In genomic region chr15:79753420-79753752, GRCm38 (mm10) we compare ENCODE assay signal across 14 mouse cellular contexts. TPM values are rescaled to one million over a fixed set of nuclear protein-coding genes. Genes with fewer than 3 reads are reported as not detected.
A peak's percentile ranks its signal among the peaks of the same experiment; 100 is the strongest.
DNase-seq lines count a peak whose midpoint lies in the region; ATAC-seq and TF ChIP-seq lines count a peak whose summit lies in the region.
"Had no signal": no experiment of that assay in that cellular context is flagged by ENCODE, and none has a peak within 500 bp of the region (broad histone marks: within the 10 kb centered on the region; RNA-seq: fewer than 3 reads in every experiment).

No protein-coding gene starts in this region.

- no peak overlapping the region for H3K4me2 ChIP-seq in hindbrain, embryonic 15.5 days
- no peak overlapping the region for H3K4me2 ChIP-seq in hindbrain, embryonic 11.5 days (replicated peaks; ENCODE audit: low read depth, low read length)
- no peak overlapping the region for H3K4me2 ChIP-seq in liver, embryonic 13.5 days
- no peak overlapping the region for H3K4me2 ChIP-seq in liver, embryonic 11.5 days
- H3K4me2 ChIP-seq in forebrain, postnatal 0 days (ENCODE audit: low read depth): no peak overlapping the region
- H3K4me2 ChIP-seq: embryonic facial prominence, embryonic 13.5 days; heart, embryonic 12.5 days; liver, embryonic 15.5 days; stomach, embryonic 15.5 days had no signal

- no peak for TF ChIP-seq CTCF in forebrain, postnatal 0 days (IDR thresholded peaks at IDR 0.05; ENCODE audit: low read depth)

- H3K4me3 ChIP-seq in hindbrain, embryonic 15.5 days: no peak overlapping the region
- no peak overlapping the region for H3K4me3 ChIP-seq in hindbrain, embryonic 11.5 days (ENCODE audit: low read depth, low read length)
- H3K4me3 ChIP-seq in liver, embryonic 13.5 days (replicated peaks): no peak overlapping the region
- no peak overlapping the region for H3K4me3 ChIP-seq in liver, embryonic 11.5 days (ENCODE audit: low read depth, low read length)
- H3K4me3 ChIP-seq in forebrain, postnatal 0 days (ENCODE audit: low read depth, low read length): no peak overlapping the region
- H3K4me3 ChIP-seq: embryonic facial prominence, embryonic 13.5 days; heart, embryonic 12.5 days; liver, embryonic 15.5 days; stomach, embryonic 15.5 days had no signal

- H3K9ac ChIP-seq in hindbrain, embryonic 15.5 days: no peak overlapping the region
- no peak overlapping the region for H3K9ac ChIP-seq in hindbrain, embryonic 11.5 days (ENCODE audit: low read depth, low read length)
- no peak overlapping the region for H3K9ac ChIP-seq in liver, embryonic 13.5 days
- no peak overlapping the region for H3K9ac ChIP-seq in liver, embryonic 11.5 days (ENCODE audit: low read depth, low read length)
- H3K9ac ChIP-seq in forebrain, postnatal 0 days: no peak overlapping the region
- H3K9ac ChIP-seq: heart, embryonic 12.5 days; liver, embryonic 15.5 days; stomach, embryonic 15.5 days had no signal

- H3K27ac ChIP-seq in hindbrain, embryonic 15.5 days (replicated peaks): no peak overlapping the region
- H3K27ac ChIP-seq in hindbrain, embryonic 11.5 days (ENCODE audit: low read depth, low read length): no peak overlapping the region
- no peak overlapping the region for H3K27ac ChIP-seq in liver, embryonic 13.5 days
- no peak overlapping the region for H3K27ac ChIP-seq in liver, embryonic 11.5 days (ENCODE audit: low read depth, low read length)
- H3K27ac ChIP-seq in forebrain, postnatal 0 days (ENCODE audit: low read depth, low read length): no peak overlapping the region
- H3K27ac ChIP-seq: embryonic facial prominence, embryonic 13.5 days; liver, embryonic 15.5 days; stomach, embryonic 15.5 days had no signal

- no peaks in the 10 kb centered on the region for H3K36me3 ChIP-seq in hindbrain, embryonic 15.5 days
- H3K36me3 ChIP-seq in hindbrain, embryonic 11.5 days (ENCODE audit: control insufficient read depth, insufficient read depth, low read length): no peaks in the 10 kb centered on the region
- H3K36me3 ChIP-seq in liver, embryonic 13.5 days: no peaks in the 10 kb centered on the region
- no peaks in the 10 kb centered on the region for H3K36me3 ChIP-seq in liver, embryonic 11.5 days (ENCODE audit: control insufficient read depth, insufficient read depth, low read length)
- H3K36me3 ChIP-seq in forebrain, postnatal 0 days (ENCODE audit: insufficient read depth): no peaks in the 10 kb centered on the region
- H3K36me3 ChIP-seq: embryonic facial prominence, embryonic 13.5 days; heart, embryonic 12.5 days; liver, embryonic 15.5 days; stomach, embryonic 15.5 days had no signal

- peaks cover 3% of the 10 kb centered on the region; the same call in 1 of the 2 replicates for H3K4me1 ChIP-seq in hindbrain, embryonic 15.5 days (replicated peaks)
- H3K4me1 ChIP-seq in hindbrain, embryonic 11.5 days (replicated peaks; ENCODE audit: control insufficient read depth, insufficient read depth, low read length): no peaks in the 10 kb centered on the region
- H3K4me1 ChIP-seq in liver, embryonic 13.5 days (replicated peaks): peaks cover 11% of the 10 kb centered on the region
- no peaks in the 10 kb centered on the region for H3K4me1 ChIP-seq in liver, embryonic 11.5 days (replicated peaks; ENCODE audit: control insufficient read depth, insufficient read depth, low read length)
- H3K4me1 ChIP-seq in forebrain, postnatal 0 days (ENCODE audit: insufficient read depth): no peaks in the 10 kb centered on the region
- H3K4me1 ChIP-seq: heart, embryonic 12.5 days; stomach, embryonic 15.5 days had no signal

- no peak for DNase-seq in hindbrain, embryonic 11.5 days (ENCODE audit: low spot score)
- DNase-seq in liver, embryonic 13.5 days: no peak
- DNase-seq in liver, embryonic 11.5 days (ENCODE audit: low spot score): no peak
- DNase-seq in forebrain, postnatal 0 days: no peak
- DNase-seq in urinary bladder, postnatal 4 days (ENCODE audit: low spot score in 2 of 2): no peak
- no peak for DNase-seq in gastrocnemius, adult 18-20 months (ENCODE audit: low spot score)
- DNase-seq: adrenal gland, adult 8-10 months had no signal

- no peaks in the 10 kb centered on the region for H3K27me3 ChIP-seq in hindbrain, embryonic 15.5 days
- no peaks in the 10 kb centered on the region for H3K27me3 ChIP-seq in hindbrain, embryonic 11.5 days (ENCODE audit: control insufficient read depth, insufficient read depth, low read length)
- no peaks in the 10 kb centered on the region for H3K27me3 ChIP-seq in liver, embryonic 13.5 days
- no peaks in the 10 kb centered on the region for H3K27me3 ChIP-seq in liver, embryonic 11.5 days (replicated peaks; ENCODE audit: control insufficient read depth, insufficient read depth, low read length)
- no peaks in the 10 kb centered on the region for H3K27me3 ChIP-seq in forebrain, postnatal 0 days (ENCODE audit: insufficient read depth, low read length)
- H3K27me3 ChIP-seq: embryonic facial prominence, embryonic 13.5 days; liver, embryonic 15.5 days; stomach, embryonic 15.5 days had no signal

- H3K9me3 ChIP-seq in hindbrain, embryonic 15.5 days: no peaks in the 10 kb centered on the region
- no peaks in the 10 kb centered on the region for H3K9me3 ChIP-seq in hindbrain, embryonic 11.5 days (ENCODE audit: control insufficient read depth, low read length)
- H3K9me3 ChIP-seq in liver, embryonic 13.5 days (replicated peaks): no peaks in the 10 kb centered on the region
- no peaks in the 10 kb centered on the region for H3K9me3 ChIP-seq in liver, embryonic 11.5 days (ENCODE audit: control insufficient read depth, low read length)
- H3K9me3 ChIP-seq in forebrain, postnatal 0 days (ENCODE audit: low read length): no peaks in the 10 kb centered on the region
- H3K9me3 ChIP-seq: embryonic facial prominence, embryonic 13.5 days; heart, embryonic 12.5 days; liver, embryonic 15.5 days; stomach, embryonic 15.5 days had no signal

- peak; percentile 44; the same call in 1 of the 2 replicates for ATAC-seq in hindbrain, embryonic 15.5 days (ENCODE audit: low FRiP score, low read depth)
- no peak for ATAC-seq in hindbrain, embryonic 11.5 days (ENCODE audit: low FRiP score)
- ATAC-seq in liver, embryonic 13.5 days (ENCODE audit: low read depth): 0 out of 2 replicates have a peak, but pooled peaks have one; percentile 16
- no peak for ATAC-seq in liver, embryonic 11.5 days (replicated peaks; ENCODE audit: low FRiP score)
- ATAC-seq in erythroblast, adult 5-6 weeks (replicated peaks; ENCODE audit: low FRiP score, poor library complexity, severe bottlenecking): peak; percentile 31; the same call in 1 of the 2 replicates
- peak; percentile 3; the same call in 1 of the 2 replicates for ATAC-seq in forebrain, postnatal 0 days

- 90% methylated on average over 3 of the region's 3 CpGs for WGBS in hindbrain, embryonic 15.5 days
- WGBS in hindbrain, embryonic 11.5 days: 90% methylated on average over 3 of the region's 3 CpGs
- 79% methylated on average over 3 of the region's 3 CpGs for WGBS in liver, embryonic 13.5 days (ENCODE audit: insufficient replicate concordance)
- WGBS in liver, embryonic 11.5 days: 78% methylated on average over 3 of the region's 3 CpGs
- WGBS in forebrain, postnatal 0 days: 92% methylated on average over 3 of the region's 3 CpGs

RNA-seq across cellular contexts. Expression of gene Sun2, which starts 11.1 kb away (rescaled TPM):
- 6.4 and 7.2 TPM in 2 replicates for polyA plus RNA-seq in hindbrain, embryonic 15.5 days (2015; fragmentation: Nextera tagmentation; extraction: Ambion mirVana)
- 4.3 and 9.5 TPM in 2 replicates for polyA plus RNA-seq in hindbrain, embryonic 11.5 days (2014; fragmentation: Nextera tagmentation; extraction: Ambion mirVana)
- polyA plus RNA-seq in liver, embryonic 13.5 days (2015; fragmentation: Nextera tagmentation; extraction: Ambion mirVana): 1.3 and 1.5 TPM in 2 replicates
- 2.2 and 2.5 TPM in 2 replicates for polyA plus RNA-seq in liver, embryonic 11.5 days (2014; fragmentation: Nextera tagmentation; extraction: Ambion mirVana)
- 23.4 and 26.5 TPM in 2 replicates for total RNA-seq in erythroblast, adult 5-6 weeks (2015; ENCODE audit: low replicate concordance)
- 44.7 and 48.8 TPM in 2 replicates for total RNA-seq in erythroblast, adult 5-6 weeks (2017; ENCODE audit: low replicate concordance)
- total RNA-seq in forebrain, postnatal 0 days (2014; rRNA removed): 43.0 and 56.4 TPM in 2 replicates
- 2.3 and 3.7 TPM in 2 replicates for polyA plus RNA-seq in forebrain, postnatal 0 days (2015; fragmentation: Nextera tagmentation; extraction: Ambion mirVana)
- total RNA-seq in gastrocnemius, adult 18-20 months (2021): 10 to 100 TPM; 79.0 to 81.8 TPM

RNA-seq across cellular contexts. Expression of gene Dnal4, which starts 24.3 kb away (rescaled TPM):
- 68.7 and 69.6 TPM in 2 replicates for polyA plus RNA-seq in hindbrain, embryonic 15.5 days (2015; fragmentation: Nextera tagmentation; extraction: Ambion mirVana)
- polyA plus RNA-seq in hindbrain, embryonic 11.5 days (2014; fragmentation: Nextera tagmentation; extraction: Ambion mirVana): 61.8 and 71.9 TPM in 2 replicates
- polyA plus RNA-seq in liver, embryonic 13.5 days (2015; fragmentation: Nextera tagmentation; extraction: Ambion mirVana): 9.1 and 10.5 TPM in 2 replicates
- 25.0 and 28.6 TPM in 2 replicates for polyA plus RNA-seq in liver, embryonic 11.5 days (2014; fragmentation: Nextera tagmentation; extraction: Ambion mirVana)
- total RNA-seq in erythroblast, adult 5-6 weeks (2015; ENCODE audit: low replicate concordance): 4.2 TPM in 1 of 2 replicates, not detected in the other
- total RNA-seq in erythroblast, adult 5-6 weeks (2017; ENCODE audit: low replicate concordance): 0.68 and 1.7 TPM in 2 replicates
- 58.3 and 59.2 TPM in 2 replicates for total RNA-seq in forebrain, postnatal 0 days (2014; rRNA removed)
- 81.5 and 94.5 TPM in 2 replicates for polyA plus RNA-seq in forebrain, postnatal 0 days (2015; fragmentation: Nextera tagmentation; extraction: Ambion mirVana)
- 1 to 10 TPM; 5.7 to 6.5 TPM for total RNA-seq in gastrocnemius, adult 18-20 months (2021)

RNA-seq across cellular contexts. Expression of gene Nptxr, which starts 51.2 kb away (rescaled TPM):
- polyA plus RNA-seq in hindbrain, embryonic 15.5 days (2015; fragmentation: Nextera tagmentation; extraction: Ambion mirVana): 49.9 and 61.3 TPM in 2 replicates
- 1.5 and 1.7 TPM in 2 replicates for polyA plus RNA-seq in hindbrain, embryonic 11.5 days (2014; fragmentation: Nextera tagmentation; extraction: Ambion mirVana)
- 0.12 and 0.13 TPM in 2 replicates for polyA plus RNA-seq in liver, embryonic 13.5 days (2015; fragmentation: Nextera tagmentation; extraction: Ambion mirVana)
- 0.27 and 0.43 TPM in 2 replicates for polyA plus RNA-seq in liver, embryonic 11.5 days (2014; fragmentation: Nextera tagmentation; extraction: Ambion mirVana)
- total RNA-seq in erythroblast, adult 5-6 weeks (2015; ENCODE audit: low replicate concordance): 0.19 TPM in 1 of 2 replicates, not detected in the other
- total RNA-seq in erythroblast, adult 5-6 weeks (2017; ENCODE audit: low replicate concordance): 0.17 TPM in 1 of 2 replicates, not detected in the other
- total RNA-seq in forebrain, postnatal 0 days (2014; rRNA removed): 129 and 184 TPM in 2 replicates
- 41.9 and 87.3 TPM in 2 replicates for polyA plus RNA-seq in forebrain, postnatal 0 days (2015; fragmentation: Nextera tagmentation; extraction: Ambion mirVana)
- under 1 TPM; 0.50 to 0.76 TPM for total RNA-seq in gastrocnemius, adult 18-20 months (2021)
- total RNA-seq: monocyte, adult 5-6 weeks had no signal

Comparison
In these comparisons a context has a peak if more than half of its experiments do, and no peak if none do; other contexts are left out.
1. ATAC-seq: peak in hindbrain, embryonic 15.5 days (single experiment), liver, embryonic 13.5 days (single experiment), erythroblast, adult 5-6 weeks (single experiment) and forebrain, postnatal 0 days (single experiment); none in hindbrain, embryonic 11.5 days (single experiment) and liver, embryonic 11.5 days (single experiment).
2. RNA of gene Nptxr, which starts 51.2 kb away (polyA plus RNA-seq): 41.9 to 87.3 TPM in forebrain, postnatal 0 days and 49.9 to 61.3 TPM in hindbrain, embryonic 15.5 days; 1.5 to 1.7 TPM in hindbrain, embryonic 11.5 days, 0.27 to 0.43 TPM in liver, embryonic 11.5 days and 0.12 to 0.13 TPM in liver, embryonic 13.5 days; every median in the first group is over 10 times any median in the second.